Mouse (Mus musculus): ENCODE data around the gene Trim75.
A peak's percentile ranks its signal among the peaks of the same experiment; 100 is the strongest.
"Not testable (repeated sequence)": the region's sequence is repeated elsewhere in the genome, so short reads cannot be mapped to it uniquely, and the experiment has no call there.

The Trim75 gene

GRCm38 (mm10) chr8:64987731-64988130, at the start of gene Trim75:
Gene Trim75 (minus strand): TSS chr8:64987831.
- DNase-seq (ENCODE audit: low spot score) = no peak

- DNase-seq (ENCODE audit: low spot score) = peak; percentile 85
Measured at GRCm38 (mm10) chr8:65037117-65037533, 49.5 kb upstream of the Trim75 start, which contains the start of gene Apela. Gene Apela (minus strand): TSS chr8:65037336.

GRCm38 (mm10) chr8:65034136-65034535, 46.5 kb upstream of the Trim75 start:
- DNase-seq (ENCODE audit: low spot score) = peak; percentile 5

GRCm38 (mm10) chr8:65033056-65033455, 45.4 kb upstream of the Trim75 start:
- DNase-seq (ENCODE audit: low spot score) = no peak

GRCm38 (mm10) chr8:65032107-65032506, 44.5 kb upstream of the Trim75 start:
- no peak for DNase-seq (ENCODE audit: low spot score)

GRCm38 (mm10) chr8:65030735-65031485, 43.3 kb upstream of the Trim75 start:
- no peak for DNase-seq (ENCODE audit: low spot score)

GRCm38 (mm10) chr8:65029776-65030175, 42.1 kb upstream of the Trim75 start:
- no peak for DNase-seq (ENCODE audit: low spot score)

- no peak for DNase-seq (ENCODE audit: low spot score)
Measured at GRCm38 (mm10) chr8:65028959-65029686, 41.5 kb upstream of the Trim75 start.

GRCm38 (mm10) chr8:65022485-65022884, 34.9 kb upstream of the Trim75 start:
- peak; percentile 70 for DNase-seq (ENCODE audit: low spot score)

- DNase-seq (ENCODE audit: low spot score) = no peak
Measured at GRCm38 (mm10) chr8:65018423-65018822, 30.8 kb upstream of the Trim75 start, which contains the start of the genes Trim61 and Trim60. Gene Trim61 (minus strand): TSS chr8:65018523. Gene Trim60 (minus strand): TSS chr8:65018584.

GRCm38 (mm10) chr8:65007616-65008015, 20.0 kb upstream of the Trim75 start:
- not testable (repeated sequence) for DNase-seq (ENCODE audit: low spot score)

- no peak for DNase-seq (ENCODE audit: low spot score)
Measured at GRCm38 (mm10) chr8:64998806-64999365, 11.3 kb upstream of the Trim75 start.

GRCm38 (mm10) chr8:64983150-64983897, 4.3 kb downstream of the Trim75 start:
- no peak for DNase-seq (ENCODE audit: low spot score)

- DNase-seq (ENCODE audit: low spot score) = no peak
Measured at GRCm38 (mm10) chr8:64962836-64963235, 24.8 kb downstream of the Trim75 start.

- no peak for DNase-seq (ENCODE audit: low spot score)
Measured at GRCm38 (mm10) chr8:64959025-64959424, 28.6 kb downstream of the Trim75 start.

GRCm38 (mm10) chr8:64952101-64952500, 35.5 kb downstream of the Trim75 start:
- no peak for DNase-seq (ENCODE audit: low spot score)

- DNase-seq (ENCODE audit: low spot score) = no peak
Measured at GRCm38 (mm10) chr8:64948371-64948770, 39.3 kb downstream of the Trim75 start.

GRCm38 (mm10) chr8:64947698-64948034, 40.0 kb downstream of the Trim75 start:
- DNase-seq (ENCODE audit: low spot score) = no peak

- peak; percentile 90 for DNase-seq (ENCODE audit: low spot score)
Measured at GRCm38 (mm10) chr8:64946820-64947697, 40.6 kb downstream of the Trim75 start, which contains the start of gene Tmem192. Gene Tmem192 (plus strand): TSS chr8:64947185.

- no peak for DNase-seq (ENCODE audit: low spot score)
Measured at GRCm38 (mm10) chr8:64946441-64946819, 41.2 kb downstream of the Trim75 start.

- no peak for DNase-seq (ENCODE audit: low spot score)
Measured at GRCm38 (mm10) chr8:64945606-64946005, 42.0 kb downstream of the Trim75 start.

Data from embryo, embryonic 10.5 days (tissue).